Mouse (Mus musculus) heart, adult 18-20 months (tissue): ENCODE measurements around the gene Sdf4. TPM values are rescaled to one million over a fixed set of nuclear protein-coding genes. Genes with fewer than 3 reads are reported as not detected.

Experiments
- DNase-seq, 2 experiments: peaks; one replicate each; pipeline ENCODE4 v3.0.0; 2021 to 2022; ENCODE audit warnings: mixed read lengths in 1 of 2
- microRNA-seq, 2 experiments: library from miRNA; unstranded; fragments of <30 nt; microRNA quantifications; one replicate each; pipeline ENCODE4 v1.2.0; 2022
- total RNA-seq, 2 experiments: library from RNA; stranded (reverse); gene quantifications; 2 replicates each; pipeline ENCODE4 v1.2.3; 2021

Gene Sdf4
- total RNA-seq, 2 experiments from 2014 or later: 82.1 to 89.0 TPM

DNA sequence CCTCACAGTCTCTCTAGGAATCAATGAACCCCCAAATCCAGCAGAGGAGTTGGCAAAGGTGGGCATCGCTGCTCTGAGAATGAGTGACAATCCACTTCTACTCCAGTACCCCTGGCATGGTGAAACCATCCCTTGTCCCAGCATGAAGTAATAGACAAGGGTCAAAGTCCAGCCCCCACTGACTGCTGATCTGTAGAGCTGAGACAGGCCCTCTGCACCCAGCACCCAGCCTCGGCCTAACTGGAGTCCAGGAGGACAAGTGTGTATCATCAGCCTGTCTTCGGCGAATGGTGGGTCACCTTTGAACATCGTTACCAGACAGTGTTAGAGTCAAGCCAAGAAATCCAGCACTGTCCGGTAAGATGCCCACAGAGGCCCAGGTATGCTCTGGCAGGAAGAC is 61.9 kb downstream of the Sdf4 start:
- DNase-seq: no peak

DNA sequence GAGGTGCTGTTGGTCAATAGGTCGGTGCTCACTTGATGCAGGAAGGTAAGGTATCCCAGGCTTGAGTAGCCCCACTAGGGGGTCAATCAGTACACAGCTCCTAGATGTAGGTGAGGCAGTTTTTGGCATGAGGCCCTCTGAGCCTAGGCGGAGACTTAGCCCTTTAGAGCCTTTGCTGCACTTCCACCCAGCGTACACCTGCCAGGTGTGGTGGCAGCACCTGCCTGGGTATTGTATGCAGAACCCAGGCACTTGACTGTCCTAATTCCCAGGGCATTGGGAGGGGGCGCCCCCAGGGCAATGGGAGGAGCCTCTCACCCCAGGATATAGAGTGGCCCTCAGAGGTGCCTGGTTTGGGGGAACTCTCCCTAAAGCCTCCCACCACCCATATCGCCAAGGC is 62.5 kb downstream of the Sdf4 start:
- no peak for DNase-seq

DNA sequence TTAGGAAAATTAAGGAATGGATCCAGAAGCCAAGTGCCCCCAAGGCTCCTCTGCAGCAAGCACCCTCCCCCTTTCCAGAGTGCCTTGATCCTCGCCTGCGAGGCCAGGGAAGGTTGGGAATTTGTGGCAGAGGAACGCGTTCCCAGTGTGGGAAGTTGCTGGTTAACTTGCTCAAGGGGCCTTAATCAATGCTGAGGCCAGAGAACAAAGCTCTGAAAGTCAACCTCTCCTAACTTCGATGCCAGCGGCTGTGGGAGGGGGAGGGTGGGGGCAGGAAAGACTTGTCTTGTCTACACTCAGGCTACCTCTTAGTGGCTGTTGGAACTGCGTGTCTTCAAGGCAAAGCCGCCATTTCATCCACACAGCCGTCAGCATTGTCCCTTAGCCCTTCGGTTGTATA is 65.0 kb downstream of the Sdf4 start:
- no peak for DNase-seq

DNA sequence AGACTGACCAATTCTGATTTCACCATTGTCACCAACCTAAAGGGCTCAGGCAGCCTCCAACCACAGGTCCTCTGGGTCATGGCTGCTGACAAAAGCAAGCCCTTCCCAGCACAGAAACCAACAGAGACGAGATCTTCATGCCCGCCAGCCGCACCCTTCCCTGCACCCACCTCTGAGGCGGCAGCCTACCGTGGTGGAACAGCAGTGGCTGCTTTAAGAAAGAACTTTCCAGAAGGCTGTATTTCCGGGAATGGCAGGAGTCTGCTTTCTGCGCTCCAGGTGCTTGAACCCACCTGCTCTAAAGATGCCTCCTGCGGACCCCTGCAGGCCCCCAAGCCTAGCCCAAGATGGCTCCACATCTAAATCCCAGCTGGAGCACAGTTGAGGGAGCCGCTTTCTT is 66.2 kb downstream of the Sdf4 start:
- DNase-seq: no peak

GRCm38 (mm10) chr4:156059261-156059660 is 66.6 kb downstream of the Sdf4 start, which contains the start of gene Ttll10:
TSS of gene Ttll10 (minus strand) at chr4:156059414.
- no peak for DNase-seq

- DNase-seq: no peak
These were observed 67.0 kb downstream of the Sdf4 start for GRCm38 (mm10) chr4:156059713-156060112.

Small RNAs within 50 kb of the gene (microRNA-seq; reads per million reads assigned to microRNA genes)
- 8.1 to 21.6 reads per million in 2 experiments for gene Mir200a
- gene Mir200b: 30.8 to 54.6 reads per million in 2 experiments
- 17.3 to 57.7 reads per million in 2 experiments for gene Mir429

Other genes with a start within 250 kb of the Sdf4 start
- 10 to 100 TPM; 44.6 to 44.8 TPM for gene Atad3a, start 231.8 kb upstream of the Sdf4 start, total RNA-seq
- 10 to 100 TPM in 1 of 2 experiments, 1 to 10 TPM in 1; 7.1 to 14.6 TPM for gene Vwa1, start 218.2 kb upstream of the Sdf4 start, total RNA-seq
- gene Tmem88b, start 207.0 kb upstream of the Sdf4 start, total RNA-seq: under 1 TPM; 0.42 to 0.85 TPM
- not detected for gene Ankrd65, start 202.4 kb upstream of the Sdf4 start, total RNA-seq
- 10 to 100 TPM; 76.7 to 79.8 TPM for gene Mrpl20, start 190.0 kb upstream of the Sdf4 start, total RNA-seq
- 10 to 100 TPM; 17.9 to 25.7 TPM for gene Ccnl2, start 180.4 kb upstream of the Sdf4 start, total RNA-seq
- 100 to 1,000 TPM; 106 to 108 TPM for gene Aurkaip1, start 161.6 kb upstream of the Sdf4 start, total RNA-seq
- gene Mxra8, start 153.2 kb upstream of the Sdf4 start, total RNA-seq: 10 to 100 TPM; 22.0 to 26.6 TPM
- 10 to 100 TPM; 45.0 to 51.5 TPM for gene Dvl1, start 145.5 kb upstream of the Sdf4 start, total RNA-seq
- gene Tas1r3, start 129.5 kb upstream of the Sdf4 start, total RNA-seq: under 1 TPM; 0.22 to 0.23 TPM
- 1 to 10 TPM; 6.2 to 8.0 TPM for gene Cptp, start 123.4 kb upstream of the Sdf4 start, total RNA-seq
- gene Ints11, start 123.3 kb upstream of the Sdf4 start, total RNA-seq: 10 to 100 TPM; 14.7 to 14.9 TPM
- gene Pusl1, start 101.1 kb upstream of the Sdf4 start, total RNA-seq: 10 to 100 TPM; 10.4 to 12.8 TPM
- gene Acap3, start 101.0 kb upstream of the Sdf4 start, total RNA-seq: 1 to 10 TPM; 8.6 to 8.8 TPM
- 10 to 100 TPM; 53.0 to 55.9 TPM for gene Ube2j2, start 49.0 kb upstream of the Sdf4 start, total RNA-seq
- gene C1qtnf12, start 30.6 kb upstream of the Sdf4 start, total RNA-seq: 10 to 100 TPM; 17.0 to 22.4 TPM
- gene B3galt6, start 223 bp upstream of the Sdf4 start, total RNA-seq: 1 to 10 TPM; 2.7 to 3.1 TPM
- gene Tnfrsf4, start 21.0 kb downstream of the Sdf4 start, total RNA-seq: 1 to 10 TPM in 1 of 2 experiments, under 1 TPM in 1; 0.25 to 1.0 TPM
- gene Tnfrsf18, start 33.3 kb downstream of the Sdf4 start, total RNA-seq: under 1 TPM; 0.45 to 0.49 TPM
- under 1 TPM in 1 of 2 experiments, not detected in 1; 0.33 TPM for gene Ttll10, start 66.5 kb downstream of the Sdf4 start, total RNA-seq
- gene 9430015G10Rik, start 117.1 kb downstream of the Sdf4 start, total RNA-seq: 1 to 10 TPM; 2.0 to 3.0 TPM
- gene Rnf223, start 137.6 kb downstream of the Sdf4 start, total RNA-seq: under 1 TPM; 0.07 to 0.15 TPM
- gene Agrn, start 204.6 kb downstream of the Sdf4 start, total RNA-seq: 10 to 100 TPM; 22.6 to 24.7 TPM
- gene Isg15, start 207.9 kb downstream of the Sdf4 start, total RNA-seq: 1 to 10 TPM; 2.3 to 3.1 TPM
- 10 to 100 TPM in 1 of 2 experiments, 1 to 10 TPM in 1; 9.5 to 11.6 TPM for gene AW011738, start 210.4 kb downstream of the Sdf4 start, total RNA-seq
- 100 to 1,000 TPM; 265 to 319 TPM for gene Perm1, start 223.0 kb downstream of the Sdf4 start, total RNA-seq
- gene Plekhn1, start 242.0 kb downstream of the Sdf4 start, total RNA-seq: 10 to 100 TPM; 10.1 to 11.0 TPM
- gene Noc2l, start 243.1 kb downstream of the Sdf4 start, total RNA-seq: 10 to 100 TPM; 22.9 to 27.0 TPM